Mouse (Mus musculus) forebrain, embryonic 13.5 days (tissue): ENCODE data around the gene Shroom3. TPM values are rescaled to one million over a fixed set of nuclear protein-coding genes. Genes with fewer than 3 reads are reported as not detected.

Experiments
- ATAC-seq: fragments of 200-750 bp; cut with Nextera tagmentation; 2 replicates; pipeline ENCODE4 v1.8.0; 2017
- H3K27ac ChIP-seq: fragments of 300-500 bp; sonication (generic); 2 replicates; pipeline ENCODE4 v1.5.1; 2015; ENCODE audit warnings: inconsistent platforms, mild to moderate bottlenecking, moderate library complexity
- H3K27me3 ChIP-seq: fragments of 300-500 bp; sonication (generic); 2 replicates; pipeline ENCODE4 v1.6.1; 2015; ENCODE audit warnings: mild to moderate bottlenecking, inconsistent platforms
- H3K36me3 ChIP-seq: fragments of 300-500 bp; sonication (generic); 2 replicates; pipeline ENCODE4 v1.6.1; 2015; ENCODE audit warnings: mild to moderate bottlenecking, inconsistent platforms; ENCODE audit not compliant: poor library complexity, severe bottlenecking
- H3K4me1 ChIP-seq: fragments of 300-500 bp; sonication (generic); 2 replicates; pipeline ENCODE4 v1.6.1; 2015; ENCODE audit warnings: inconsistent platforms
- H3K4me2 ChIP-seq: fragments of 300-500 bp; sonication (generic); 2 replicates; pipeline ENCODE4 v1.6.1; 2015; ENCODE audit warnings: inconsistent platforms, mild to moderate bottlenecking, moderate library complexity
- H3K4me3 ChIP-seq: fragments of 300-500 bp; sonication (generic); 2 replicates; pipeline ENCODE4 v1.5.1; 2015; ENCODE audit warnings: mild to moderate bottlenecking, inconsistent platforms
- H3K9ac ChIP-seq: fragments of 300-500 bp; sonication (generic); 2 replicates; pipeline ENCODE4 v1.6.1; 2015; ENCODE audit warnings: mild to moderate bottlenecking, inconsistent platforms
- H3K9me3 ChIP-seq: fragments of 300-500 bp; sonication (generic); replicated peaks from 2 replicates; pipeline ENCODE4 v1.6.1; 2016; ENCODE audit warnings: inconsistent platforms
- WGBS: fragments of 180-500 bp; shearing (Covaris S2); methylation state at CpG from one replicate; pipeline ENCODE4 v1.1.7; 2015; 5-methylcytosine and 5-hydroxymethylcytosine counted together
- polyA plus RNA-seq: library from polyadenylated mRNA; unstranded; fragments of >200 nt; fragmentation: Nextera tagmentation; extraction: Ambion mirVana; gene quantifications from 2 replicates; pipeline ENCODE4 v1.2.1, GENCODE M21; 2015

Shroom3 gene
- polyA plus RNA-seq, 1 experiment from 2014 or later, result 3.7 TPM

GRCm38 (mm10) chr5:92762425-92762824, 79.2 kb downstream of the Shroom3 start:
- no peak for ATAC-seq
- Histone ChIP-seq H3K4me2 (no peak overlapping the region), H3K4me3 (no peak overlapping the region), H3K27ac (no peak overlapping the region), H3K9ac (no peak overlapping the region), H3K36me3 (no peaks in the 10 kb centered on the region), H3K27me3 (no peaks in the 10 kb centered on the region), H3K4me1 (no peaks in the 10 kb centered on the region), H3K9me3 (no peaks in the 10 kb centered on the region)
- WGBS, result 90% methylated on average over 5 of the region's 5 CpGs

- ATAC-seq, result no peak
- Histone ChIP-seq H3K4me2 (no peak overlapping the region), H3K27ac (no peak overlapping the region), H3K9ac (no peak overlapping the region), H3K27me3 (no peaks in the 10 kb centered on the region), H3K9me3 (no peaks in the 10 kb centered on the region), H3K4me3 (no peak overlapping the region), H3K4me1 (no peaks in the 10 kb centered on the region), H3K36me3 (no peaks in the 10 kb centered on the region)
- whole genome bisulfite sequencing, result 57% methylated on average over 4 of the region's 4 CpGs
Observed at GRCm38 (mm10) chr5:92763546-92763952, 80.3 kb downstream of the Shroom3 start.

GRCm38 (mm10) chr5:92766301-92766700, 83.1 kb downstream of the Shroom3 start:
- Histone ChIP-seq H3K9ac (no peak overlapping the region), H3K27ac (no peak overlapping the region), H3K27me3 (no peaks in the 10 kb centered on the region), H3K9me3 (no peaks in the 10 kb centered on the region), H3K36me3 (no peaks in the 10 kb centered on the region), H3K4me2 (no peak overlapping the region), H3K4me1 (no peaks in the 10 kb centered on the region), H3K4me3 (no peak overlapping the region)
- ATAC-seq, result no peak
- 77% methylated on average over 4 of the region's 4 CpGs for whole genome bisulfite sequencing

GRCm38 (mm10) chr5:92767194-92767777, 84.1 kb downstream of the Shroom3 start:
- Histone ChIP-seq H3K4me3 (no peak overlapping the region), H3K9me3 (no peaks in the 10 kb centered on the region), H3K36me3 (no peaks in the 10 kb centered on the region), H3K4me2 (no peak overlapping the region), H3K9ac (no peak overlapping the region), H3K4me1 (no peaks in the 10 kb centered on the region), H3K27me3 (no peaks in the 10 kb centered on the region), H3K27ac (no peak overlapping the region)
- 56% methylated on average over 7 of the region's 7 CpGs for WGBS
- ATAC-seq, result no peak

- H3K4me1 ChIP-seq, result no peaks in the 10 kb centered on the region
- H3K9ac ChIP-seq, result no peak overlapping the region
- H3K4me2 ChIP-seq, result no peak overlapping the region
- no peaks in the 10 kb centered on the region for H3K9me3 ChIP-seq
- no peaks in the 10 kb centered on the region for H3K27me3 ChIP-seq
- H3K36me3 ChIP-seq, result no peaks in the 10 kb centered on the region
- no peak for ATAC-seq
- 81% methylated on average over 6 of the region's 6 CpGs for WGBS
- no peak overlapping the region for H3K27ac ChIP-seq
- no peak overlapping the region for H3K4me3 ChIP-seq
Observed at GRCm38 (mm10) chr5:92767857-92768291, 84.6 kb downstream of the Shroom3 start.

GRCm38 (mm10) chr5:92773821-92774220, 90.6 kb downstream of the Shroom3 start:
- Histone ChIP-seq H3K27me3 (no peaks in the 10 kb centered on the region), H3K4me3 (no peak overlapping the region)
- 88% methylated on average over 3 of the region's 3 CpGs for WGBS

GRCm38 (mm10) chr5:92774419-92774818, 91.2 kb downstream of the Shroom3 start:
- 51% methylated on average over 2 of the region's 2 CpGs for WGBS
- Histone ChIP-seq H3K9me3 (no peaks in the 10 kb centered on the region), H3K9ac (no peak overlapping the region), H3K4me3 (no peak overlapping the region), H3K36me3 (no peaks in the 10 kb centered on the region), H3K4me1 (no peaks in the 10 kb centered on the region), H3K4me2 (no peak overlapping the region), H3K27me3 (no peaks in the 10 kb centered on the region), H3K27ac (no peak overlapping the region)
- no peak for ATAC-seq

More at GRCm38 (mm10) chr5:92773821-92774220, 90.6 kb downstream of the Shroom3 start:
- Histone ChIP-seq H3K4me2 (no peak overlapping the region), H3K27ac (no peak overlapping the region), H3K9me3 (no peaks in the 10 kb centered on the region), H3K4me1 (no peaks in the 10 kb centered on the region), H3K36me3 (no peaks in the 10 kb centered on the region), H3K9ac (no peak overlapping the region)
- ATAC-seq, result no peak

- H3K36me3 ChIP-seq, result no peaks in the 10 kb centered on the region
- ATAC-seq, result no peak
- no peak overlapping the region for H3K9ac ChIP-seq
- no peaks in the 10 kb centered on the region for H3K4me1 ChIP-seq
- WGBS, result 94% methylated on average over 3 of the region's 3 CpGs
- no peaks in the 10 kb centered on the region for H3K9me3 ChIP-seq
- H3K27me3 ChIP-seq, result no peaks in the 10 kb centered on the region
- no peak overlapping the region for H3K4me2 ChIP-seq
- no peak overlapping the region for H3K4me3 ChIP-seq
- H3K27ac ChIP-seq, result no peak overlapping the region
Observed at GRCm38 (mm10) chr5:92774893-92775292, 91.7 kb downstream of the Shroom3 start.

- H3K4me2 ChIP-seq, result no peak overlapping the region
- 65% methylated on average over 8 of the region's 8 CpGs for WGBS
Observed at GRCm38 (mm10) chr5:92778395-92778794, 95.2 kb downstream of the Shroom3 start.

GRCm38 (mm10) chr5:92781082-92781481, 97.8 kb downstream of the Shroom3 start:
- H3K27ac ChIP-seq, result no peak overlapping the region
- H3K27me3 ChIP-seq, result no peaks in the 10 kb centered on the region
- peaks cover 7% of the 10 kb centered on the region; the same call in 1 of the 2 replicates for H3K36me3 ChIP-seq
- H3K9me3 ChIP-seq, result peaks cover 7% of the 10 kb centered on the region; the same call in 1 of the 2 replicates
- H3K4me1 ChIP-seq, result 0 out of 2 replicates have a peak, but pooled peaks cover 2% of the 10 kb centered on the region
- no peak overlapping the region for H3K4me3 ChIP-seq
- H3K9ac ChIP-seq, result no peak overlapping the region
- H3K4me2 ChIP-seq, result no peak overlapping the region
- no peak for ATAC-seq

More at GRCm38 (mm10) chr5:92778395-92778794, 95.2 kb downstream of the Shroom3 start:
- H3K36me3 ChIP-seq, result peaks cover 7% of the 10 kb centered on the region; the same call in 1 of the 2 replicates
- H3K4me3 ChIP-seq, result no peak overlapping the region
- no peak for ATAC-seq
- peaks cover 7% of the 10 kb centered on the region; the same call in 1 of the 2 replicates for H3K9me3 ChIP-seq
- no peaks in the 10 kb centered on the region for H3K4me1 ChIP-seq
- H3K27ac ChIP-seq, result no peak overlapping the region
- H3K9ac ChIP-seq, result no peak overlapping the region
- no peaks in the 10 kb centered on the region for H3K27me3 ChIP-seq

GRCm38 (mm10) chr5:92784037-92784860, 101.0 kb downstream of the Shroom3 start:
- Histone ChIP-seq H3K4me1 (0 out of 2 replicates have a peak, but pooled peaks cover 6% of the 10 kb centered on the region), H3K36me3 (peaks cover 7% of the 10 kb centered on the region; the same call in 1 of the 2 replicates), H3K27ac (no peak overlapping the region), H3K4me2 (no peak overlapping the region), H3K9me3 (peaks cover 7% of the 10 kb centered on the region; the same call in 1 of the 2 replicates), H3K27me3 (no peaks in the 10 kb centered on the region), H3K9ac (no peak overlapping the region), H3K4me3 (no peak overlapping the region)
- no peak for ATAC-seq
- WGBS, result 40% methylated on average over 6 of the region's 6 CpGs

GRCm38 (mm10) chr5:92785870-92786436, 102.7 kb downstream of the Shroom3 start:
- no peak for ATAC-seq
- H3K4me3 ChIP-seq, result no peak overlapping the region
- H3K36me3 ChIP-seq, result peaks cover 2% of the 10 kb centered on the region; the same call in 1 of the 2 replicates
- 85% methylated on average over 11 of the region's 11 CpGs for WGBS
- H3K9me3 ChIP-seq, result peaks cover 3% of the 10 kb centered on the region; the same call in 1 of the 2 replicates
- no peak overlapping the region for H3K4me2 ChIP-seq
- H3K4me1 ChIP-seq, result 0 out of 2 replicates have a peak, but pooled peaks cover 6% of the 10 kb centered on the region
- H3K9ac ChIP-seq, result no peak overlapping the region
- H3K27ac ChIP-seq, result no peak overlapping the region
- no peaks in the 10 kb centered on the region for H3K27me3 ChIP-seq
